Mouse (Mus musculus) spleen, postnatal 36 days (tissue): Measurements from ENCODE around the gene Proser1.
A peak's percentile ranks its signal among the peaks of the same experiment; 100 is the strongest.

Source experiments
- DNase-seq, 2 experiments: peaks; one replicate each; pipeline ENCODE4 v3.0.0; 2022; ENCODE audit warnings: low spot score in 2 of 2, mixed read lengths in 1 of 2

Gene Proser1

GRCm38 (mm10) chr3:53466481-53466880 lies 3.0 kb downstream of the Proser1 start:
- no peak for DNase-seq

GRCm38 (mm10) chr3:53467356-53467755 lies 3.9 kb downstream of the Proser1 start:
- no peak for DNase-seq

GRCm38 (mm10) chr3:53469650-53470049 lies 6.2 kb downstream of the Proser1 start:
- no peak for DNase-seq

- no peak for DNase-seq
These were observed 8.6 kb downstream of the Proser1 start for GRCm38 (mm10) chr3:53472061-53472460.

GRCm38 (mm10) chr3:53474179-53474578 lies 10.7 kb downstream of the Proser1 start:
- DNase-seq: no peak

- DNase-seq: no peak
These were observed 12.4 kb downstream of the Proser1 start for GRCm38 (mm10) chr3:53475889-53476288.

GRCm38 (mm10) chr3:53477468-53477867 lies 14.0 kb downstream of the Proser1 start:
- no peak for DNase-seq

- DNase-seq: no peak
These were observed 15.1 kb downstream of the Proser1 start for GRCm38 (mm10) chr3:53478419-53479046.

GRCm38 (mm10) chr3:53483414-53484059 lies 20.1 kb downstream of the Proser1 start:
- no peak for DNase-seq

- DNase-seq: no peak
These were observed 23.1 kb downstream of the Proser1 start for GRCm38 (mm10) chr3:53486561-53486960.

GRCm38 (mm10) chr3:53486996-53487576 lies 23.6 kb downstream of the Proser1 start:
- DNase-seq: no peak

- DNase-seq: no peak
These were observed 24.9 kb downstream of the Proser1 start, which contains the start of gene Stoml3 for GRCm38 (mm10) chr3:53488353-53488752. Stoml3 (plus strand) TSS chr3:53488653.

- DNase-seq: no peak
These were observed 35.0 kb downstream of the Proser1 start for GRCm38 (mm10) chr3:53498351-53498905.

- DNase-seq: no peak
These were observed 39.0 kb downstream of the Proser1 start for GRCm38 (mm10) chr3:53502428-53502827.

GRCm38 (mm10) chr3:53513096-53513495 lies 49.6 kb downstream of the Proser1 start:
- DNase-seq: no peak

GRCm38 (mm10) chr3:53514221-53515065 lies 51.0 kb downstream of the Proser1 start:
- DNase-seq: no peak

GRCm38 (mm10) chr3:53522794-53523193 lies 59.3 kb downstream of the Proser1 start:
- no peak for DNase-seq

- peak; percentile 37 to 40 for DNase-seq
These were observed 62.3 kb downstream of the Proser1 start for GRCm38 (mm10) chr3:53525737-53526136.

- no peak for DNase-seq
These were observed 66.8 kb downstream of the Proser1 start for GRCm38 (mm10) chr3:53530305-53530704.
